ENCODE assay signal across 13 mouse cellular contexts in genomic region chr12:110681191-110681590, GRCm38 (mm10). TPM values are rescaled to one million over a fixed set of nuclear protein-coding genes. Genes with fewer than 3 reads are reported as not detected.
DNase-seq lines count a peak whose midpoint lies in the region; ATAC-seq and TF ChIP-seq lines count a peak whose summit lies in the region.
"Had no signal": no experiment of that assay in that cellular context is flagged by ENCODE, and none has a peak within 500 bp of the region (broad histone marks: within the 10 kb centered on the region; RNA-seq: fewer than 3 reads in every experiment).

No protein-coding gene starts in this region.

- H3K27ac ChIP-seq in limb, embryonic 14.5 days (replicated peaks; ENCODE audit: low read depth, low read length), result no peak overlapping the region
- H3K27ac ChIP-seq in forebrain, embryonic 14.5 days (ENCODE audit: low read depth, low read length), result no peak overlapping the region
- H3K27ac ChIP-seq: hindbrain, embryonic 14.5 days had no signal

- no peak overlapping the region for H3K4me2 ChIP-seq in limb, embryonic 14.5 days (replicated peaks; ENCODE audit: low read depth, low read length, severe bottlenecking)
- no peak overlapping the region for H3K4me2 ChIP-seq in forebrain, embryonic 14.5 days (ENCODE audit: low read length)
- H3K4me2 ChIP-seq: hindbrain, embryonic 14.5 days had no signal

- no peak overlapping the region for H3K4me3 ChIP-seq in limb, embryonic 14.5 days (replicated peaks; ENCODE audit: low read length)
- no peak overlapping the region for H3K4me3 ChIP-seq in forebrain, embryonic 14.5 days (ENCODE audit: low read depth, low read length)
- H3K4me3 ChIP-seq: megakaryocyte, embryonic 14.5 days had no signal

- no peaks in the 10 kb centered on the region for H3K36me3 ChIP-seq in limb, embryonic 14.5 days (ENCODE audit: control insufficient read depth, insufficient read depth, low read length)
- H3K36me3 ChIP-seq in forebrain, embryonic 14.5 days (ENCODE audit: control insufficient read depth, insufficient read depth, low read length), result peaks cover 4% of the 10 kb centered on the region

- TF ChIP-seq POLR2A in limb, embryonic 14.5 days (IDR thresholded peaks at IDR 0.05; ENCODE audit: borderline replicate concordance, extremely low read depth, insufficient read depth, insufficient read length), result no peak

- no peaks in the 10 kb centered on the region for H3K9me3 ChIP-seq in limb, embryonic 14.5 days (ENCODE audit: control insufficient read depth, low read length)
- H3K9me3 ChIP-seq in forebrain, embryonic 14.5 days (replicated peaks; ENCODE audit: control insufficient read depth, low read length), result no peaks in the 10 kb centered on the region
- H3K9me3 ChIP-seq: megakaryocyte, embryonic 14.5 days had no signal

- peak; percentile 43 for DNase-seq in gastrocnemius, postnatal 14 days
- DNase-seq in gastrocnemius, postnatal 25 days, result no peak
- DNase-seq in retina, postnatal 1 day, result peak; percentile 67
- DNase-seq in retina, embryonic 14.5 days (ENCODE audit: low spot score), result no peak
- DNase-seq in limb, embryonic 14.5 days (ENCODE audit: low spot score), result no peak
- no peak for DNase-seq in forebrain, embryonic 14.5 days (ENCODE audit: low spot score)
- DNase-seq in kidney, adult 9 months, result no peak

- no peaks in the 10 kb centered on the region for H3K27me3 ChIP-seq in limb, embryonic 14.5 days (ENCODE audit: control insufficient read depth, insufficient read depth, low read length)
- no peaks in the 10 kb centered on the region for H3K27me3 ChIP-seq in forebrain, embryonic 14.5 days (replicated peaks; ENCODE audit: control insufficient read depth, insufficient read depth, low read length)
- H3K27me3 ChIP-seq: megakaryocyte, embryonic 14.5 days had no signal

- ATAC-seq in limb, embryonic 14.5 days (ENCODE audit: low FRiP score, low read depth), result peak; percentile 62; the same call in 1 of the 2 replicates
- no peak for ATAC-seq in CD4-positive, CD25-positive, alpha-beta regulatory T cell, adult 4 months
- ATAC-seq in forebrain, embryonic 14.5 days, result no peak

- H3K9ac ChIP-seq in limb, embryonic 14.5 days (ENCODE audit: low read depth, low read length, severe bottlenecking), result no peak overlapping the region
- no peak overlapping the region for H3K9ac ChIP-seq in forebrain, embryonic 14.5 days (ENCODE audit: low read length)
- H3K9ac ChIP-seq: hindbrain, embryonic 14.5 days had no signal

- 53% methylated on average over 7 of the region's 7 CpGs for WGBS in limb, embryonic 14.5 days
- WGBS in forebrain, embryonic 14.5 days, result 50% methylated on average over 7 of the region's 7 CpGs

- no peaks in the 10 kb centered on the region for H3K4me1 ChIP-seq in limb, embryonic 14.5 days (ENCODE audit: control insufficient read depth, insufficient read depth, low read length)
- H3K4me1 ChIP-seq in forebrain, embryonic 14.5 days (ENCODE audit: control insufficient read depth, insufficient read depth, low read length), result no peaks in the 10 kb centered on the region

- intact Hi-C loops in gastrocnemius, postnatal 14 days (cut with DNase I; ENCODE audit: low total_unique reads), result no loop called here

RNA-seq across cellular contexts. Expression of gene 1700001K19Rik, which starts 1.2 kb away (rescaled TPM):
- total RNA-seq in gastrocnemius, postnatal 14 days (2021), result not detected
- total RNA-seq in gastrocnemius, postnatal 25 days (2021), result not detected
- polyA plus RNA-seq in limb, embryonic 14.5 days (2012; rRNA removed), result not detected in 2 replicates
- polyA plus RNA-seq in limb, embryonic 14.5 days (2014; fragmentation: Nextera tagmentation; extraction: Ambion mirVana), result 0.19 and 0.50 TPM in 2 replicates
- under 1 TPM in 1 of 2 experiments, not detected in 1; 0.70 TPM for polyA plus RNA-seq in CD4-positive, CD25-positive, alpha-beta regulatory T cell, adult 4 months (2017; shearing (Covaris generic))
- not detected in 2 replicates for polyA plus RNA-seq in forebrain, embryonic 14.5 days (2014; fragmentation: Nextera tagmentation; extraction: Ambion mirVana)
- total RNA-seq: layer of hippocampus, adult 18-20 months; left cerebral cortex, postnatal 36 days had no signal
- polyA plus RNA-seq: spleen, adult 2 months had no signal

RNA-seq across cellular contexts. Expression of gene Hsp90aa1, which starts 21.3 kb away (rescaled TPM):
- total RNA-seq in gastrocnemius, postnatal 14 days (2021), result 10 to 100 TPM; 33.3 to 62.2 TPM
- 10 to 100 TPM; 48.5 to 51.3 TPM for total RNA-seq in gastrocnemius, postnatal 25 days (2021)
- 164 and 169 TPM in 2 replicates for polyA plus RNA-seq in limb, embryonic 14.5 days (2012; rRNA removed)
- 633 and 664 TPM in 2 replicates for polyA plus RNA-seq in limb, embryonic 14.5 days (2014; fragmentation: Nextera tagmentation; extraction: Ambion mirVana)
- 100 to 1,000 TPM; 140 to 181 TPM for polyA plus RNA-seq in CD4-positive, CD25-positive, alpha-beta regulatory T cell, adult 4 months (2017; shearing (Covaris generic))
- polyA plus RNA-seq in forebrain, embryonic 14.5 days (2014; fragmentation: Nextera tagmentation; extraction: Ambion mirVana), result 1,205 and 1,208 TPM in 2 replicates

RNA-seq across cellular contexts. Expression of gene Wdr20, which starts 56.6 kb away (rescaled TPM):
- 10 to 100 TPM; 19.1 to 20.3 TPM for total RNA-seq in gastrocnemius, postnatal 14 days (2021)
- 10 to 100 TPM; 15.4 to 17.4 TPM for total RNA-seq in gastrocnemius, postnatal 25 days (2021)
- 27.9 and 30.9 TPM in 2 replicates for polyA plus RNA-seq in limb, embryonic 14.5 days (2012; rRNA removed)
- 20.4 and 25.9 TPM in 2 replicates for polyA plus RNA-seq in limb, embryonic 14.5 days (2014; fragmentation: Nextera tagmentation; extraction: Ambion mirVana)
- 10 to 100 TPM; 30.2 to 34.0 TPM for polyA plus RNA-seq in CD4-positive, CD25-positive, alpha-beta regulatory T cell, adult 4 months (2017; shearing (Covaris generic))
- polyA plus RNA-seq in forebrain, embryonic 14.5 days (2014; fragmentation: Nextera tagmentation; extraction: Ambion mirVana), result 24.6 and 29.7 TPM in 2 replicates

Comparison
In these comparisons a context has a peak if more than half of its experiments do, and no peak if none do; other contexts are left out.
1. DNase-seq: peak in gastrocnemius, postnatal 14 days (single experiment) and retina, postnatal 1 day (single experiment); none in gastrocnemius, postnatal 25 days (single experiment), retina, embryonic 14.5 days (single experiment), limb, embryonic 14.5 days (single experiment), forebrain, embryonic 14.5 days (single experiment) and kidney, adult 9 months (single experiment).